Mouse (Mus musculus): ENCODE measurements around the gene Slc16a10. TPM values are rescaled to one million over a fixed set of nuclear protein-coding genes. Genes with fewer than 3 reads are reported as not detected.

The Slc16a10 gene
- polyA plus RNA-seq, 2 experiments: 5.6 to 9.6 TPM

DNA sequence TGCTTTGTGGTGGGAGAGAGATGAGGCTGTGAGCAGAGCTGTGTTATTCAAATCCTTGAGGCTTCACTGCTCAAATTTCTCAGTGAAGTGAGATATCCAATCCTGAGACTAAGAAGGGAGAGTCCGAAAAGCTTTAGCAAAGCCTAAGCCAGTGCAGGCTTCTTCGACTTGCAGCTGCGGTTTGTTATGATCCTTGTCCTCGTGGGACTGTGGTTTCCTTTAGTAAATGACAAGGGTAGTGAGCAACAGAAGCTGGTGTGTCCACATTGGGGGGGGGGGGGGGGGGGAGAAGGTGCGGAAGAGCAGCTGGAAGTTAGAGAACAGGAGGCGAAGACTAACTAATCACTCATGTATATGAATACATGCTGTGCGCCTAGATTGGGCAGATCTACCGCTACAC lies 29.2 kb upstream of the Slc16a10 start:
- H3K4me1 ChIP-seq (ENCODE audit: control insufficient read depth, insufficient read depth, low read length): 0 out of 2 replicates have a peak, but pooled peaks cover 5% of the 10 kb centered on the region
- 72% methylated on average over 6 of the region's 8 CpGs for WGBS
- no peaks in the 10 kb centered on the region for H3K9me3 ChIP-seq (ENCODE audit: control insufficient read depth, low read length)
- H3K4me3 ChIP-seq (replicated peaks; ENCODE audit: low read length): no peak overlapping the region
- no peaks in the 10 kb centered on the region for H3K27me3 ChIP-seq (ENCODE audit: control insufficient read depth, insufficient read depth, low read length)
- TF ChIP-seq POLR2A (IDR thresholded peaks at IDR 0.05; ENCODE audit: borderline replicate concordance, extremely low read depth, insufficient read depth, insufficient read length): no peak
- ATAC-seq (ENCODE audit: low FRiP score, low read depth): no peak; the same call in 1 of the 2 replicates
- H3K9ac ChIP-seq (ENCODE audit: low read depth, low read length, severe bottlenecking): no peak overlapping the region
- H3K27ac ChIP-seq (replicated peaks; ENCODE audit: low read depth, low read length): no peak overlapping the region
- H3K36me3 ChIP-seq (ENCODE audit: control insufficient read depth, insufficient read depth, low read length): no peaks in the 10 kb centered on the region
- DNase-seq (ENCODE audit: low spot score): no peak
- H3K4me2 ChIP-seq (replicated peaks; ENCODE audit: low read depth, low read length, severe bottlenecking): no peak overlapping the region

DNA sequence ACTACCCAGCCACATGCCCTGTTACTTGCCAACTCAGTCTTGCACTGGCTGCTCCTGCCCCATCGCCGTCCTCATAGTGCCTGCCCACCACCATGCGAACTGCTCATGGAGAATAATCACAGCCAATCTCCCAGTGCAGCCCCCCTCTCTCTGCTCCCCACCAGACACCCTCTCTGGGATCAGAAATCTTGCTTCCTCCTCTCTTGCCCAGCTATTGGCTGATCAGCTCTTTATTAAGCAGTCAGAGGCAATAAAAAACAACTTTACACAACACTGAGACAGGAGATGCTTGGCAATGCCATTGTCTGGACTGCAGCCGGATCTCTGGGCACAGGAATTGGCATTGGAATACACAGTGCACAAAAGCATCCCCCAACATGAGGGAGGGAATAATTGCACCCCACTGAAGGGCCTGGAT lies 28.1 kb upstream of the Slc16a10 start:
- no peak overlapping the region for H3K9ac ChIP-seq (ENCODE audit: low read depth, low read length, severe bottlenecking)
- no peak overlapping the region for H3K4me2 ChIP-seq (replicated peaks; ENCODE audit: low read depth, low read length, severe bottlenecking)
- no peak for DNase-seq (ENCODE audit: low spot score)
- H3K27ac ChIP-seq (replicated peaks; ENCODE audit: low read depth, low read length): no peak overlapping the region
- no peak overlapping the region for H3K4me3 ChIP-seq (replicated peaks; ENCODE audit: low read length)
- ATAC-seq (ENCODE audit: low FRiP score, low read depth): no peak
- no peaks in the 10 kb centered on the region for H3K27me3 ChIP-seq (ENCODE audit: control insufficient read depth, insufficient read depth, low read length)
- H3K4me1 ChIP-seq (ENCODE audit: control insufficient read depth, insufficient read depth, low read length): 0 out of 2 replicates have a peak, but pooled peaks cover 5% of the 10 kb centered on the region
- no peaks in the 10 kb centered on the region for H3K36me3 ChIP-seq (ENCODE audit: control insufficient read depth, insufficient read depth, low read length)
- no peaks in the 10 kb centered on the region for H3K9me3 ChIP-seq (ENCODE audit: control insufficient read depth, low read length)
- TF ChIP-seq POLR2A (IDR thresholded peaks at IDR 0.05; ENCODE audit: borderline replicate concordance, extremely low read depth, insufficient read depth, insufficient read length): no peak
- WGBS: 73% methylated on average over 4 of the region's 4 CpGs

DNA sequence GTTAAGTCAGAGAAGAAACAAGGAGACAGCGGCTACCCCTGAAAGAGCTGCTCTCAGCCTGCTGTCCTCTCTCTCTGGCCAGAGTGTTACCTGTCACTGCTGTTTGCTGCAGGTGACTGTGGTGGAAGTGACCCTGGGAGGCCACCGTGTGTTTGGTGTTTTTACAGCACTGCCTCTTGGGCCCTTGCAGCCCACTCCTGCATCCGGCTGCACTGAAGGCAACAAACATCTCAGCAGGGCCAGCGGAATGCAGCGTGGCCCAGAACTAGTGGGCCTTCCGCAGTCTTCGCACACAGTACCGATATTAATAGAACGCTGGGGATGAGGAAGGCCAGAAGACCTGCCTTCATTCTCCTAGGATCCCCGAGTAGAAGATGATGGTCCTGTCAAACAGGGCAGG lies 27.5 kb upstream of the Slc16a10 start:
- no peak overlapping the region for H3K4me3 ChIP-seq (replicated peaks; ENCODE audit: low read length)
- WGBS: 83% methylated on average over 10 of the region's 10 CpGs

DNA sequence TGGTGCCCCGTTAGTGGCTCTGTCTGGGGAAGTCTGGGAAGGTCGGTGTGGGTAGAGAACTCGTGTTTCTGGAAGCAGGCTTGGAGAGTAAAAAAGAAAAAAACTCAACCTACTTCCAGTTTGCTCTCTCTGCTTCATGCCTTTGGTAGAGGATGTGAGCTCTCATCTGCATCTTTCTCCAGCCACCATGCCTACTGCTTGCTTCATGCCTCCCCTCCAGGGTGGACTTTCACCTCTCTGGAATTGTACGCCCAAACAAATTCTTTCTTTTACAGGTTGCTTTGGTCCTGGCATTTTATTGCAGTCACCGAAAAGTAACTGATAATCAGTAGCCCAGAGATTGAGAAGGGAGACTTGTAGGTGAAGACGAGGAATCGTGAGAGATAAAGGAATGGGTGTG lies 27.0 kb upstream of the Slc16a10 start:
- Histone ChIP-seq H3K9me3 (ENCODE audit: control insufficient read depth, low read length) (no peaks in the 10 kb centered on the region), H3K4me2 (replicated peaks; ENCODE audit: low read depth, low read length, severe bottlenecking) (no peak overlapping the region), H3K4me1 (ENCODE audit: control insufficient read depth, insufficient read depth, low read length) (0 out of 2 replicates have a peak, but pooled peaks cover 5% of the 10 kb centered on the region), H3K4me3 (replicated peaks; ENCODE audit: low read length) (no peak overlapping the region), H3K27me3 (ENCODE audit: control insufficient read depth, insufficient read depth, low read length) (no peaks in the 10 kb centered on the region), H3K27ac (replicated peaks; ENCODE audit: low read depth, low read length) (no peak overlapping the region), H3K36me3 (ENCODE audit: control insufficient read depth, insufficient read depth, low read length) (no peaks in the 10 kb centered on the region), H3K9ac (ENCODE audit: low read depth, low read length, severe bottlenecking) (no peak overlapping the region)
- DNase-seq (ENCODE audit: low spot score): no peak
- TF ChIP-seq POLR2A (IDR thresholded peaks at IDR 0.05; ENCODE audit: borderline replicate concordance, extremely low read depth, insufficient read depth, insufficient read length): no peak
- ATAC-seq (ENCODE audit: low FRiP score, low read depth): no peak
- 75% methylated on average over 7 of the region's 7 CpGs for WGBS

More for the DNA sequence above, 27.5 kb upstream of the Slc16a10 start:
- Histone ChIP-seq H3K9ac (ENCODE audit: low read depth, low read length, severe bottlenecking) (no peak overlapping the region), H3K27me3 (ENCODE audit: control insufficient read depth, insufficient read depth, low read length) (no peaks in the 10 kb centered on the region), H3K27ac (replicated peaks; ENCODE audit: low read depth, low read length) (no peak overlapping the region), H3K4me2 (replicated peaks; ENCODE audit: low read depth, low read length, severe bottlenecking) (no peak overlapping the region), H3K9me3 (ENCODE audit: control insufficient read depth, low read length) (no peaks in the 10 kb centered on the region), H3K4me1 (ENCODE audit: control insufficient read depth, insufficient read depth, low read length) (0 out of 2 replicates have a peak, but pooled peaks cover 5% of the 10 kb centered on the region), H3K36me3 (ENCODE audit: control insufficient read depth, insufficient read depth, low read length) (no peaks in the 10 kb centered on the region)
- DNase-seq (ENCODE audit: low spot score): no peak
- no peak for TF ChIP-seq POLR2A (IDR thresholded peaks at IDR 0.05; ENCODE audit: borderline replicate concordance, extremely low read depth, insufficient read depth, insufficient read length)
- no peak for ATAC-seq (ENCODE audit: low FRiP score, low read depth)

DNA sequence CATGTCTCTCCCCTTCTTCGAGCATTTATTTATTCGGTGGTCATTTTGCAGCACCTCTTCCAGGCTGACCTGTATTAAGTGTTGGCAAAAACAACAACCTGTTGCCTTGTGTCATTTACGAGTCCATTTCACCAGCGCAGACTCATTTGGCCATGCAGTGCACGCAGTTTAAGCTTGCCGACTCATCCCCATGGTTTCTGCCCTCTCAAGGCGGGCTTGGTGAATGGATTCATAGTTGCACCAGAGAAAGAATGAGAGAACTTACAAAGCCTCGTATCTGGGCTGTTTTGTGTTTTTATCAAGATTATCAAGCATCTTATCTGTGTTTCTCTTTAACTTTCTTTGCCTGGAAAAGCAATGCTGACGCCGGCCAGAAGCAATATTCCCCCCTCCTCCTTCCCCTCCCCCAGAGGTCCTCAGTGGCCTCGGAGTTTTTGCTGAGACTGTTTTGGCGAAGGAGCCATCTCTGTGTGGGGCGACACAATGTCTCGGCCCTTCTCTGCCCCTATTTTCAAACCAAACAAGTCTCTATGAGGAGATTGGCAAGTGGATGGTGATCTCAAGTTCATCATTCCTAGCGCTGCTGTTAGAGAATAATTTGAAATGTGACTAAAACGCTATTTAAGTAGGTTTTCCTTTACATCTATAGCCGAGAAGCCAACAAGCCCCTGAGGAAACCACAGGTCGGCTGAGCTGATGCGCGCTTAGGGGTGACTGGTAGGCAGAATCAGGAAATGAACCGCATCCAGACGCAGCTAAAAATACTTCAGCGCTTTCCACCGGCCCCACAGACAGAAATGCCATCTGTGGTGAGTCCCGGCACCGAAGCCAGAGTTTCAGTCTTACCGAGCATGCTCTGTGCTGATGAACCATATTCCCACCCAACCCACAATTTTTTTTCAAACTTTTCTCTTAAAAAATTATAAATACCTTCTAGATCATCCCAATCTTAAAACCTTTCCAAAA lies 22.6 kb upstream of the Slc16a10 start:
- no peaks in the 10 kb centered on the region for H3K9me3 ChIP-seq (ENCODE audit: control insufficient read depth, low read length)
- H3K27ac ChIP-seq (replicated peaks; ENCODE audit: low read depth, low read length): no peak overlapping the region
- H3K4me2 ChIP-seq (replicated peaks; ENCODE audit: low read depth, low read length, severe bottlenecking): no peak overlapping the region
- H3K4me3 ChIP-seq (replicated peaks; ENCODE audit: low read length): no peak overlapping the region
- H3K27me3 ChIP-seq (ENCODE audit: control insufficient read depth, insufficient read depth, low read length): no peaks in the 10 kb centered on the region
- WGBS: 76% methylated on average over 27 of the region's 27 CpGs
- H3K4me1 ChIP-seq (ENCODE audit: control insufficient read depth, insufficient read depth, low read length): no peaks in the 10 kb centered on the region
- TF ChIP-seq POLR2A (IDR thresholded peaks at IDR 0.05; ENCODE audit: borderline replicate concordance, extremely low read depth, insufficient read depth, insufficient read length): no peak
- ATAC-seq (ENCODE audit: low FRiP score, low read depth) (no peak), DNase-seq (ENCODE audit: low spot score) (no peak)
- H3K36me3 ChIP-seq (ENCODE audit: control insufficient read depth, insufficient read depth, low read length): no peaks in the 10 kb centered on the region
- no peak overlapping the region for H3K9ac ChIP-seq (ENCODE audit: low read depth, low read length, severe bottlenecking)

Data from limb, embryonic 14.5 days (tissue).